Mouse (Mus musculus): ENCODE results near the gene Cep131. TPM values are rescaled to one million over a fixed set of nuclear protein-coding genes. Genes with fewer than 3 reads are reported as not detected.
A peak's percentile ranks its signal among the peaks of the same experiment; 100 is the strongest.

Cep131 gene
- total and polyA plus RNA-seq, 3 experiments, result 7.9 to 26.2 (median 10.4) TPM

DNA sequence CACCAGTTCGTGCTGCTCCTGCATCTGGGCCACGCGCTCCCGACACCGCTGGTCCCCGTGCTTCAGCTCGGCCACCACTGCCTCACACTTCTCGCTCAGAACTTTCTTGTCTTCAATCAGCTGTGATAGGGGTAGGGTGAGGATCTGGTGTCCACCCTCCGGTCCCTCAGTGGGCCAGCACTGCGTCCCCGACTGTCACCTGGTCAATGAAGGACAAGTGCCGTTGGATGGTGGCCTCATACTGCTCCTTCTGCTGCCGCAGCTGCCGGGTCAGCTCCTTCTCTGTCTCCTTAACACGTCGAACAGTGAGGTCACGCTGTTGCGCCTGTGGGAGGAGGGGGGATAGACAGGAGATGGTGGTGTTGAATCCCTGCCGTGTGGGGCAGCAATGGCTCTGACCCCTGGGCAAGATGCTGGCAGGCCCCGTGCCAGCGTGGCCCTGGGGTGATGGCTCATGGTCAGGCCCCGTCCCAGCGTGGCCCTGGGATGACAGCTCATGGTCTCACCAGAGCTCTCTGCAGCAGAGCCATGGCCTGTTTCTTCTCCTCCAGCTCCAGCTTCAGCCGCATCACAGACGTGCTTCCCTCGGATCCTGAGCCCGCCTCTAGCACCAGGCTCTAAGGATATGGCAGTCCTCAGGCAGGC, 16.2 kb downstream of the Cep131 start:
- DNase-seq (ENCODE audit: low spot score) (no peak), ATAC-seq (ENCODE audit: extremely low read depth, insufficient number of reproducible peaks, low FRiP score, poor library complexity, severe bottlenecking) (no peak)
- TF ChIP-seq GATA2 (IDR thresholded peaks at IDR 0.05; ENCODE audit: borderline replicate concordance, low read depth, low read length) (no peak), TAL1 (conservative IDR thresholded peaks at IDR 0.05; ENCODE audit: low read depth, low read length) (no peak), POLR2AphosphoS5 (IDR thresholded peaks at IDR 0.05; ENCODE audit: insufficient replicate concordance, low read depth, low read length) (no peak), GATA1 (IDR thresholded peaks at IDR 0.05; ENCODE audit: borderline replicate concordance, low read length) (no peak), CTCF (IDR thresholded peaks at IDR 0.05; ENCODE audit: low read depth, low read length) (no peak)
- no peak overlapping the region for H3K4me3 ChIP-seq (ENCODE audit: low read depth, low read length)
- peaks cover 2% of the 10 kb centered on the region; the same call in 1 of the 2 replicates for H3K4me1 ChIP-seq (ENCODE audit: insufficient read depth, low read depth, low read length)
- H3K9me3 ChIP-seq (replicated peaks), result no peaks in the 10 kb centered on the region
- no peaks in the 10 kb centered on the region for H3K27me3 ChIP-seq (ENCODE audit: insufficient read depth, low read length)
- peaks cover 99% of the 10 kb centered on the region for H3K36me3 ChIP-seq (replicated peaks)

DNA sequence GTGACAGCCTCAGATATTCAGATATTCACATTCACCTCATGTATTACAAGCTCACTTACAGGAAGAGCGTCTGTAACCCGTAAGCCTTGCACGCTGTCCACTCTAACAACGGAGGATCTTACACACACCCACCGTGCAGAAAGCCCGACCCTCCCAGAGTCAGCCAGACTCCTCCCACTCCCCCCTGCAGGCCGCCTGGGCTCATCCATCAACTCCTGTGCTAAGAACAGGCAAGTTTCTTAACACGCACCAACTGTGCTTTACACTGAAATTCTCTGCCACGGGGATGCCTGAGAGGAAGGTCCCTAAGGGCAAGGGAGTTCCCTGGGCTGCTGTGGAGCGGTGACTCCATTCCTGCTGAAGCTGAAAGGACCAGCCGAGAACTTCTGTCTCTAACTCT, 17.4 kb downstream of the Cep131 start:
- no peak for ATAC-seq (ENCODE audit: extremely low read depth, insufficient number of reproducible peaks, low FRiP score, poor library complexity, severe bottlenecking)

DNA sequence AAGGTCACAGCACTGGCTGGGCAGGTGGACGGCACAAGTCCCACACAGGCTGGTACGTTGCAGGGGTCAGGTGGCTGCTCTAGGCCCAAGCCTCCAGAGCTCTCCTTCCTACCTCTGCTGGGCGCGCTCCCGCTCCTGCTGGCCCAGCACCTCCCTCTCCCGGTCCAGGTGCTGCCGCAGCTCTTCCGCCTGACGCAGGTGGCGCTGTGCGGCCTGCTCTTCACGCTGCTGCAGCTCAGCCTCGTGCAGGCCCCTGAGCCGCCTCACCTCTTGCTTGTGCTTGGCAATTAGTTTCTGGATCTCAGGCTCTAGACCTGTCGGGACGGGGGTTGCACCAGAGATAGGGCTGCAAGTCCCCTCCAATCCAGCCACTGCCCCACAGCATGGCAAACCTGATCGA, 18.8 kb downstream of the Cep131 start:
- DNase-seq (ENCODE audit: low spot score), result no peak
- Histone ChIP-seq H3K4me3 (ENCODE audit: low read depth, low read length) (no peak overlapping the region), H3K9me3 (replicated peaks) (no peaks in the 10 kb centered on the region), H3K4me1 (ENCODE audit: insufficient read depth, low read depth, low read length) (peaks cover 7% of the 10 kb centered on the region), H3K27me3 (ENCODE audit: insufficient read depth, low read length) (no peaks in the 10 kb centered on the region), H3K36me3 (replicated peaks) (peaks cover 92% of the 10 kb centered on the region)
- ATAC-seq (ENCODE audit: extremely low read depth, insufficient number of reproducible peaks, low FRiP score, poor library complexity, severe bottlenecking), result no peak
- no peak for TF ChIP-seq GATA2 (IDR thresholded peaks at IDR 0.05; ENCODE audit: borderline replicate concordance, low read depth, low read length)
- no peak for TF ChIP-seq POLR2AphosphoS5 (IDR thresholded peaks at IDR 0.05; ENCODE audit: insufficient replicate concordance, low read depth, low read length)
- TF ChIP-seq CTCF (IDR thresholded peaks at IDR 0.05; ENCODE audit: low read depth, low read length), result no peak
- TF ChIP-seq TAL1 (conservative IDR thresholded peaks at IDR 0.05; ENCODE audit: low read depth, low read length), result no peak
- no peak for TF ChIP-seq GATA1 (IDR thresholded peaks at IDR 0.05; ENCODE audit: borderline replicate concordance, low read length)

More for the DNA sequence above, 17.4 kb downstream of the Cep131 start:
- peaks cover 5% of the 10 kb centered on the region for H3K4me1 ChIP-seq (ENCODE audit: insufficient read depth, low read depth, low read length)
- peaks cover 100% of the 10 kb centered on the region for H3K36me3 ChIP-seq (replicated peaks)
- no peaks in the 10 kb centered on the region for H3K27me3 ChIP-seq (ENCODE audit: insufficient read depth, low read length)
- H3K9me3 ChIP-seq (replicated peaks), result no peaks in the 10 kb centered on the region
- no peak overlapping the region for H3K4me3 ChIP-seq (ENCODE audit: low read depth, low read length)
- no peak for DNase-seq (ENCODE audit: low spot score)
- TF ChIP-seq POLR2AphosphoS5 (IDR thresholded peaks at IDR 0.05; ENCODE audit: insufficient replicate concordance, low read depth, low read length) (no peak), GATA2 (IDR thresholded peaks at IDR 0.05; ENCODE audit: borderline replicate concordance, low read depth, low read length) (no peak), TAL1 (conservative IDR thresholded peaks at IDR 0.05; ENCODE audit: low read depth, low read length) (no peak), CTCF (IDR thresholded peaks at IDR 0.05; ENCODE audit: low read depth, low read length) (no peak), GATA1 (IDR thresholded peaks at IDR 0.05; ENCODE audit: borderline replicate concordance, low read length) (no peak)

DNA sequence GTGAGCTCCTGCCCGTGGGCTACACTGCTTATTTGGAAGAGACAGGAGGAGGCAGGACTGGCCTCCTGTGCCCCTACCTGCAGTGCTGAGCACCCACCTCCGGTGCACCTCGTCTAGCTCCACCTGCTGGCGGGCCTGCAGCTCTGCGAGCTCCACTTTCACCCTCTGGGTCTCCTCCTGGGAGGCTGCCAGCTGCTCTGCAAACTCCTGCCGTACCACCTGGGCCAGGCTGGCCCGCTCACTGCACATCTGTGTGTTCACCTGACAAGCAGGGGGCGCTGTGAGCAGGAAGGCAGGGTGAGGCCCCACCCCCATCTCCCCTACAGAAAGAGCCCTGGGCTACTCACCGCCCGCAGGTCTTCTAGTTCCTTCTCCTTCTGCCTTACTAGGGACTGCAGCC, 21.3 kb downstream of the Cep131 start:
- peaks cover 12% of the 10 kb centered on the region for H3K27me3 ChIP-seq (ENCODE audit: insufficient read depth, low read length)
- no peak overlapping the region for H3K4me3 ChIP-seq (ENCODE audit: low read depth, low read length)
- H3K4me1 ChIP-seq (ENCODE audit: insufficient read depth, low read depth, low read length), result peaks cover 7% of the 10 kb centered on the region
- H3K9me3 ChIP-seq (replicated peaks), result no peaks in the 10 kb centered on the region
- H3K36me3 ChIP-seq (replicated peaks), result peaks cover 66% of the 10 kb centered on the region
- DNase-seq (ENCODE audit: low spot score) (peak; percentile 54), ATAC-seq (ENCODE audit: extremely low read depth, insufficient number of reproducible peaks, low FRiP score, poor library complexity, severe bottlenecking) (no peak)
- TF ChIP-seq CTCF (IDR thresholded peaks at IDR 0.05; ENCODE audit: low read depth, low read length) (peak; percentile 53; the same call in 1 of the 2 replicates), TAL1 (conservative IDR thresholded peaks at IDR 0.05; ENCODE audit: low read depth, low read length) (no peak)

DNA sequence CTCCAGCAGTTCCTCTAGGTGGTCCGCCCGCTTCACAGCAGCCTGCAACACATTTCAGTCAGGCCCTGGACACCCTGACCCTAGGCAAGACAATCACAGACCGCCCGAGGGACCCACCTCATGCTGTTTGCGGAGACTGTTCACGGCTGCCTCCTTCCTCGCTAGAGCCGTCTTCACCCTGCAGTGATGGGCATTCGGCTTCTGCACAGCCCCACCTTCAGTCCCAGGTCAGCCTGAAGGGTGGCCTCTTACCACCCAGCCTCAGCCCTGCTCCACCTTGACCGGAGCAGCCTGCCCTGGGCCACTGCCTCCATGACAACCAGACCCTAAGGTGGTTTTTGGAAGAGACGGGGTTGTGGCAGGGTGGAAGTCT, 22.0 kb downstream of the Cep131 start:
- TF ChIP-seq TAL1 (conservative IDR thresholded peaks at IDR 0.05; ENCODE audit: low read depth, low read length), result no peak
- TF ChIP-seq CTCF (IDR thresholded peaks at IDR 0.05; ENCODE audit: low read depth, low read length), result no peak
- no peak for TF ChIP-seq GATA1 (IDR thresholded peaks at IDR 0.05; ENCODE audit: borderline replicate concordance, low read length)
- no peak for TF ChIP-seq POLR2AphosphoS5 (IDR thresholded peaks at IDR 0.05; ENCODE audit: insufficient replicate concordance, low read depth, low read length)
- ATAC-seq (ENCODE audit: extremely low read depth, insufficient number of reproducible peaks, low FRiP score, poor library complexity, severe bottlenecking), result no peak
- Histone ChIP-seq H3K36me3 (replicated peaks) (peaks cover 60% of the 10 kb centered on the region), H3K4me1 (ENCODE audit: insufficient read depth, low read depth, low read length) (peaks cover 7% of the 10 kb centered on the region), H3K4me3 (ENCODE audit: low read depth, low read length) (no peak overlapping the region; the same call in 1 of the 2 replicates), H3K9me3 (replicated peaks) (no peaks in the 10 kb centered on the region), H3K27me3 (ENCODE audit: insufficient read depth, low read length) (peaks cover 17% of the 10 kb centered on the region)
- DNase-seq (ENCODE audit: low spot score), result no peak

DNA sequence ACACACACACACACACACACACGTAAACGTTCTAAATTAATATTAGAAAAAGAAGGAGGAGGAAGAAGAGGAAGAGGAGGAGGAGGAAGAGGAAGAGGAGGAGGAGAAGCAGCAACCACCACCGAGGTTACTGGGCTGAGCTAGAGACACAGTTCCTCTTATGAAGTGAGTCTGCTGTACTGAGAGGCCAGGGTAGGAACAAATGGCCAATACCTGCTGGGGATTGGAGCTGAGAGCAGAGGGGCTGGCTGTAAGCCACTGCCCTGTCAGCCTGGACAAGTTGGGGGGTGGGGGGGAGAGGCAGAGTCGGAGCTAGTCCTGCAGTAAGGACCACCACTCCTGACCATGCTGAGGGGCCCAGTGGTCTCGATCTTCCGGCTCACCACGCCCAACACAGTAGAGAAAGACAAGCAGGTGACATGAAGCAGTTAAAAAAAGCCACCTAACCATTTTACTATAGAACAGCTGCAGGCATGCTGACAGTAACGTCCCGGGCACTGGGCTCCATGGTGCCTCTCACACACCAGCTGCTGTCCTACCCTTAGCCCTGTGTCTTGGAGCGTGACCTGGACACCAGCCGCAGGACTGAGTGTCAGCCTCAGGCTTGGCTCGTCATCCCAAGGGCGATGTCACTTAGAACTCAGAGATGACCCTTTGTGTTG, 22.5 kb downstream of the Cep131 start:
- H3K9me3 ChIP-seq (replicated peaks), result no peaks in the 10 kb centered on the region
- DNase-seq (ENCODE audit: low spot score) (no peak), ATAC-seq (ENCODE audit: extremely low read depth, insufficient number of reproducible peaks, low FRiP score, poor library complexity, severe bottlenecking) (no peak)
- peaks cover 22% of the 10 kb centered on the region for H3K27me3 ChIP-seq (ENCODE audit: insufficient read depth, low read length)
- TF ChIP-seq CTCF (IDR thresholded peaks at IDR 0.05; ENCODE audit: low read depth, low read length), result no peak
- no peak for TF ChIP-seq TAL1 (conservative IDR thresholded peaks at IDR 0.05; ENCODE audit: low read depth, low read length)
- no peak for TF ChIP-seq POLR2AphosphoS5 (IDR thresholded peaks at IDR 0.05; ENCODE audit: insufficient replicate concordance, low read depth, low read length)
- no peak for TF ChIP-seq GATA1 (IDR thresholded peaks at IDR 0.05; ENCODE audit: borderline replicate concordance, low read length)
- no peak for TF ChIP-seq GATA2 (IDR thresholded peaks at IDR 0.05; ENCODE audit: borderline replicate concordance, low read depth, low read length)
- peaks cover 7% of the 10 kb centered on the region for H3K4me1 ChIP-seq (ENCODE audit: insufficient read depth, low read depth, low read length)
- no peak overlapping the region; the same call in 1 of the 2 replicates for H3K4me3 ChIP-seq (ENCODE audit: low read depth, low read length)
- H3K36me3 ChIP-seq (replicated peaks), result peaks cover 55% of the 10 kb centered on the region
